Mouse (Mus musculus) G1E (cell line): ENCODE results near the gene Rac1. TPM values are rescaled to one million over a fixed set of nuclear protein-coding genes. Genes with fewer than 3 reads are reported as not detected.

Experiments used
- ATAC-seq: 2 replicates; pipeline ENCODE4 v1.8.0; 2016; ENCODE audit warnings: mild to moderate bottlenecking; ENCODE audit not compliant: insufficient number of reproducible peaks, poor library complexity, low FRiP score, severe bottlenecking; ENCODE audit errors: extremely low read depth
- DNase-seq: peaks from one replicate; pipeline ENCODE4 v3.0.0; 2012; ENCODE audit warnings: low spot score
- H3K27me3 ChIP-seq: 2 replicates; pipeline ENCODE4 v1.6.1; 2012; ENCODE audit warnings: mild to moderate bottlenecking, low read length, inconsistent platforms; ENCODE audit not compliant: insufficient read depth
- H3K36me3 ChIP-seq: replicated peaks from 2 replicates; pipeline ENCODE3; 2012; ENCODE audit warnings: mild to moderate bottlenecking, inconsistent platforms
- H3K4me1 ChIP-seq: 2 replicates; pipeline ENCODE4 v1.6.1; 2012; ENCODE audit warnings: low read depth, low read length, inconsistent platforms, mixed read lengths; ENCODE audit not compliant: insufficient read depth
- H3K4me3 ChIP-seq: 2 replicates; pipeline ENCODE4 v1.5.1; 2012; ENCODE audit warnings: low read depth, mild to moderate bottlenecking, inconsistent platforms, low read length, moderate library complexity, mixed read lengths
- H3K9me3 ChIP-seq: replicated peaks from 2 replicates; pipeline ENCODE4 v1.6.1; 2012; ENCODE audit warnings: inconsistent platforms
- CTCF ChIP-seq: IDR thresholded peaks from 2 replicates; pipeline ENCODE4 v1.5.1; 2012; ENCODE audit warnings: low read depth, low read length, inconsistent platforms, mixed read lengths
- GATA1 ChIP-seq: IDR thresholded peaks from 2 replicates; pipeline ENCODE4 v1.6.1; 2012; ENCODE audit warnings: borderline replicate concordance, low read length, inconsistent platforms, mixed read lengths
- GATA2 ChIP-seq: IDR thresholded peaks from 2 replicates; pipeline ENCODE4 v1.6.1; 2012; ENCODE audit warnings: low read depth, low read length, inconsistent platforms, borderline replicate concordance
- POLR2AphosphoS5 ChIP-seq: IDR thresholded peaks from 2 replicates; pipeline ENCODE4 v1.6.1; 2012; ENCODE audit warnings: low read depth, low read length, inconsistent platforms; ENCODE audit not compliant: insufficient replicate concordance
- TAL1 ChIP-seq: conservative IDR thresholded peaks from 2 replicates; pipeline ENCODE4 v1.6.1; 2012; ENCODE audit warnings: low read depth, low read length, inconsistent platforms, mixed read lengths
- polyA plus RNA-seq: library from polyadenylated mRNA; stranded (reverse); fragments of >175 nt; gene quantifications from 2 replicates; pipeline ENCODE4 v1.2.3, GENCODE M21; 2012
- total RNA-seq, 2 experiments: library from RNA; stranded (forward) in 1 of 2; stranded (reverse) in 1 of 2; fragments of 200-1000 nt in 1 of 2; fragments of >200 nt in 1 of 2; fragmentation: Nextera tagmentation in 1 of 2; gene quantifications; 2 replicates each; pipeline ENCODE4 v1.2.3; 2014 to 2017

Gene Rac1
- total and polyA plus RNA-seq, 3 experiments, result 93.2 to 802 (median 150) TPM

DNA sequence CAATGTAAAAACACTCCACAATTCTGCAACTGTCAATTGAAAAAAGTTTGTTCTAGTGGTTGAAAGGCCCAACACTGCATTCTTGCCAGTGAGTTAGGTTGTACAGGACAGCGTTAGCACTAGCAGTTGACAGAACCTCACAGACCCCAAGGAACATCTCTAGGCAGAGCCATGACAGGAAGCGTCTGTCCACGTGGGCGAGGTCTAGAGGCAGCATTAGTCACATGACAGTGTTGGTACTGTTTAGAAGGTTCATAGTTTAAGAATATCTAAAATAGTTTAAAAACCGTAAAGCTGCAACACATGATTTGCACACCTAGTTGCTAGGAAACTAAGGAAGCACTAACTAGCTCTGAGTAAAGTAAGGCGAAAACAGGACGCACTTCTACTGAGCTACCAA, 22.3 kb downstream of the Rac1 start:
- DNase-seq, result no peak
- no peaks in the 10 kb centered on the region for H3K27me3 ChIP-seq
- H3K4me3 ChIP-seq, result no peak overlapping the region
- H3K36me3 ChIP-seq, result peaks cover 91% of the 10 kb centered on the region
- ATAC-seq, result no peak
- H3K4me1 ChIP-seq, result peaks cover 39% of the 10 kb centered on the region
- TF ChIP-seq CTCF (no peak), POLR2AphosphoS5 (no peak), GATA2 (no peak), TAL1 (no peak), GATA1 (no peak)
- no peaks in the 10 kb centered on the region for H3K9me3 ChIP-seq

DNA sequence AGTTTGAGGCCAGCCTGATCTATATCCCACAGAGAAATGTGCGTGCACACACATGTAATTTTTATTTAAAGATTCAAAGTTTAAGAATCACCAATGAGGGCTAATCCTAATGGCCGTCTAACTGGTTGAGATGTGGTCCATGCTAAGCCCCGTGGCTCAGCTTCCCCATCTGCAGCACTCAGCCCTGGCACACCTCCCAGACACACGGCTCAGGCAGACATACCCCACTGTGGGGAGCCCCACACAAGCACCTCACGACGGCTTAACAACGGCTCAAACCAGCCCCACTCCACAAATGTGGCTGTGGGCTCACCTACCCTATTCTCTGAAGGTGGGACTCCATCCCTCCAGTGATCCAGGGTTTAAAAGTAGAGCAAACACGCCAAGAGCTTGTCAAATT, 22.8 kb downstream of the Rac1 start:
- no peak for ATAC-seq
- Histone ChIP-seq H3K9me3 (no peaks in the 10 kb centered on the region), H3K4me1 (peaks cover 35% of the 10 kb centered on the region), H3K4me3 (no peak overlapping the region), H3K27me3 (no peaks in the 10 kb centered on the region), H3K36me3 (peaks cover 92% of the 10 kb centered on the region)
- no peak for DNase-seq
- no peak for TF ChIP-seq GATA1
- TF ChIP-seq CTCF, result no peak
- no peak for TF ChIP-seq GATA2
- TF ChIP-seq TAL1, result no peak
- TF ChIP-seq POLR2AphosphoS5, result no peak

DNA sequence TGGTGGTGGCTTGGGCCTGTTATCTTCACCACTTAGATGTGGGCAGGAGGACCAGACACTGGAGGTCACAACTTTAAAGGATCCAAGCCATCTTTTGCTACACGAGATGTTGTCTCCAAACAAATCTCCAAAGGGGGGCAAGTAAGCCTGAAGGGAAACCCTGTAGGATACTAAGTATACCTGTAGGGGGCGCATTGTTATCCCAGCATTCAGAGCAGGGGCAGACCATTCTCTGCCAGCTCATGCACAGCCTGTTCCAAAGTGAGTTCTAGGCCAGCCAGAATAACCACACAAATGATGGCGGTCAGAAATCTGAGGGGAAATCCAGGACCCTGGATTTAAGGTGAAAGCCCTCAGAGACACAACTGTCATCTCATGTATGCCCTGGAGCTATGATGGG, 23.4 kb downstream of the Rac1 start:
- TF ChIP-seq TAL1 (no peak), CTCF (peak; percentile 62), GATA1 (no peak), POLR2AphosphoS5 (no peak)
- H3K27me3 ChIP-seq, result no peaks in the 10 kb centered on the region
- peaks cover 29% of the 10 kb centered on the region for H3K4me1 ChIP-seq
- H3K36me3 ChIP-seq, result peaks cover 92% of the 10 kb centered on the region
- no peaks in the 10 kb centered on the region for H3K9me3 ChIP-seq
- H3K4me3 ChIP-seq, result no peak overlapping the region
- ATAC-seq, result no peak
- peak; percentile 32 for DNase-seq

GRCm38 (mm10) chr5:143503740-143504139, 24.1 kb downstream of the Rac1 start:
- Histone ChIP-seq H3K27me3 (no peaks in the 10 kb centered on the region), H3K4me3 (no peak overlapping the region), H3K36me3 (peaks cover 92% of the 10 kb centered on the region), H3K4me1 (peaks cover 31% of the 10 kb centered on the region), H3K9me3 (no peaks in the 10 kb centered on the region)
- ATAC-seq, result no peak
- no peak for TF ChIP-seq TAL1
- no peak for TF ChIP-seq CTCF
- no peak for TF ChIP-seq GATA2
- no peak for TF ChIP-seq POLR2AphosphoS5
- no peak for TF ChIP-seq GATA1
- no peak for DNase-seq

DNA sequence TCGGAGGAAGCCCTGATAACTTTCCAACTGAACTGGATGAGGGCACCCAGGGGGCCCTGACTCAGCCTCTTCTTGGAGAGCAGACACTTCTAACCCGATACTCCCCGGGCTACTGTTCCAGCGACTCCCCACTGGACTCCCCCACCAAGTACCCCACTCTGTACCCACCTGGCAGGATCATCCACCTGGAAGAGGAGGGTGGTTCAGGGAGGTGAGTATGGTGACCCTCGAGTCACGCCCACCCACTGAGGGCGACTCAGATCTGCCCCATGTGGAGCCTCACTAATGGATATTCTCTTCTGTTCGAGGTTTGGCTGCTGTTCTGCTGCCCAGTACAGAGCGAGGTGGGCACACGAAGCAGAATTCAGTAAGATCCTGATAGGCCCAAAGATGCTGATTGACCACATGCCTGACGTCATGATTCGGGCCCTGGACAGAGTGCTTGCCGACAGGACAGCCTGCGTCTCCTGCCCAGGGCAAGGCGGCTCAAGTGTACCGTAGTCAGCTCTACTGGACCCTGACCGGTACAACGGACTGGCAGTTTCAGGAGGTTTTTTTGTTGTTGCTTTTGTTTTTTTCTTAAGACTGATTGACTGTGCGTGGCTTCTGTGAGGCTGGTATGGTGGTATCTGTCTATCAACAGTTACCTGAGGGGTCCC, 24.8 kb downstream of the Rac1 start:
- TF ChIP-seq TAL1 (no peak), GATA1 (no peak), POLR2AphosphoS5 (no peak), GATA2 (no peak), CTCF (no peak)

DNA sequence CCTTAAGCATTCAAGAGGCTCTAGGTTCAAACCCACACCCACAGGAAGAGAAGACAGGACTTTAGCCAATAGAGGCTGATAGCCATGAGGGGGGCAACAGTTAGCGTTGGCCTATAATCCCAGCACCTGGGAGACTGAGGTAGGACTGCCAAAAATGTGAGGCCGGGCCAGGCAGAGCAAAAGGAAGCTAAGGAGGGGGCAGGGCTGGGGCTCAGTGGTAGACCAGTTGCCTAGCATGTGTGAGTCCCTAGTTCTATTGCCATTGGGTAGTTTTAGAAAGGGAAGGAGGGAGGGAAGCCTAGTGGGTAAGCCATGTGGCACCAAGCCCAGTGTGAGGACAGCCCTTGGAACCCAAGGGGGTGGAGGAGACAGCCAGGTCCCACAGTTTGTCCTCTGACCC, 26.2 kb downstream of the Rac1 start:
- Histone ChIP-seq H3K4me3 (no peak overlapping the region), H3K36me3 (peaks cover 90% of the 10 kb centered on the region), H3K9me3 (no peaks in the 10 kb centered on the region), H3K4me1 (peaks cover 19% of the 10 kb centered on the region), H3K27me3 (no peaks in the 10 kb centered on the region)
- no peak for TF ChIP-seq POLR2AphosphoS5
- no peak for TF ChIP-seq GATA2
- no peak for TF ChIP-seq TAL1
- TF ChIP-seq GATA1, result no peak
- no peak for TF ChIP-seq CTCF
- no peak for DNase-seq
- no peak for ATAC-seq

More for the DNA sequence above, 24.8 kb downstream of the Rac1 start:
- DNase-seq, result no peak
- H3K4me1 ChIP-seq, result peaks cover 28% of the 10 kb centered on the region
- H3K4me3 ChIP-seq, result no peak overlapping the region
- ATAC-seq, result no peak
- peaks cover 90% of the 10 kb centered on the region for H3K36me3 ChIP-seq
- H3K27me3 ChIP-seq, result no peaks in the 10 kb centered on the region
- H3K9me3 ChIP-seq, result no peaks in the 10 kb centered on the region
